Mouse (Mus musculus) midbrain, embryonic 11.5 days (tissue): ENCODE measurements around the gene Rab27a. TPM values are rescaled to one million over a fixed set of nuclear protein-coding genes. Genes with fewer than 3 reads are reported as not detected.
A peak's percentile ranks its signal among the peaks of the same experiment; 100 is the strongest.

Experiments used
- ATAC-seq: fragments of 200-750 bp; cut with Nextera tagmentation; 2 replicates; pipeline ENCODE4 v1.8.0; 2017; ENCODE audit warnings: moderate TSS enrichment, moderate library complexity; ENCODE audit not compliant: low FRiP score
- DNase-seq: peaks from one replicate; pipeline ENCODE4 v3.0.0; 2015; ENCODE audit warnings: low spot score; ENCODE audit errors: missing footprints
- H3K27ac ChIP-seq: fragments of 300-500 bp; sonication (generic); 2 replicates; pipeline ENCODE4 v1.5.1; 2014; ENCODE audit warnings: low read depth, low read length
- H3K27me3 ChIP-seq: fragments of 300-500 bp; sonication (generic); 2 replicates; pipeline ENCODE4 v1.6.1; 2014; ENCODE audit warnings: mild to moderate bottlenecking, low read length, moderate library complexity, mixed read lengths; ENCODE audit not compliant: control insufficient read depth, insufficient read depth
- H3K36me3 ChIP-seq: fragments of 300-500 bp; sonication (generic); 2 replicates; pipeline ENCODE4 v1.6.1; 2014; ENCODE audit warnings: mild to moderate bottlenecking, low read length, moderate library complexity, mixed read lengths; ENCODE audit not compliant: control insufficient read depth, insufficient read depth
- H3K4me1 ChIP-seq: fragments of 300-500 bp; sonication (generic); 2 replicates; pipeline ENCODE4 v1.6.1; 2014; ENCODE audit warnings: low read length; ENCODE audit not compliant: control insufficient read depth, insufficient read depth
- H3K4me2 ChIP-seq: fragments of 300-500 bp; sonication (generic); 2 replicates; pipeline ENCODE4 v1.6.1; 2014; ENCODE audit warnings: mild to moderate bottlenecking, moderate library complexity
- H3K4me3 ChIP-seq: fragments of 300-500 bp; sonication (generic); 2 replicates; pipeline ENCODE4 v1.5.1; 2014; ENCODE audit warnings: low read depth, low read length
- H3K9ac ChIP-seq: fragments of 300-500 bp; sonication (generic); 2 replicates; pipeline ENCODE4 v1.6.1; 2014; ENCODE audit warnings: low read length
- H3K9me3 ChIP-seq: fragments of 300-500 bp; sonication (generic); 2 replicates; pipeline ENCODE4 v1.6.1; 2016; ENCODE audit warnings: low read length; ENCODE audit not compliant: control insufficient read depth
- WGBS: fragments of 180-500 bp; shearing (Covaris S2); extraction: QIAGEN DNeasy Blood & Tissue Kit; methylation state at CpG from one replicate; pipeline ENCODE4 v1.1.7; 2014; 5-methylcytosine and 5-hydroxymethylcytosine counted together
- polyA plus RNA-seq: library from polyadenylated mRNA; unstranded; fragments of >200 nt; fragmentation: Nextera tagmentation; extraction: Ambion mirVana; gene quantifications from 2 replicates; pipeline ENCODE4 v1.2.1, GENCODE M21; 2014

Gene Rab27a
- polyA plus RNA-seq, 1 experiment from 2014 or later, result 0.55 TPM

GRCm38 (mm10) chr9:73039222-73039945, 5.3 kb upstream of the Rab27a start:
- ATAC-seq, result peak; percentile 87
- H3K9me3 ChIP-seq, result no peaks in the 10 kb centered on the region
- H3K4me2 ChIP-seq, result peak overlapping the region; percentile 80
- DNase-seq, result peak; percentile 98
- H3K9ac ChIP-seq, result peak overlapping the region; percentile 81
- peaks cover 12% of the 10 kb centered on the region for H3K4me1 ChIP-seq
- H3K27me3 ChIP-seq, result no peaks in the 10 kb centered on the region
- peak overlapping the region; percentile 1 for H3K27ac ChIP-seq
- no peaks in the 10 kb centered on the region for H3K36me3 ChIP-seq
- WGBS, result under 1% methylated on average over 49 of the region's 49 CpGs
- H3K4me3 ChIP-seq, result peak overlapping the region; percentile 81

- ATAC-seq, result peak; percentile 17; the same call in 1 of the 2 replicates
- H3K9ac ChIP-seq, result peak within 1 kb of the TSS; percentile 81
- peaks cover 2% of the 10 kb centered on the region; the same call in 1 of the 2 replicates for H3K27me3 ChIP-seq
- no peaks in the 10 kb centered on the region for H3K9me3 ChIP-seq
- 34% methylated on average over 6 of the region's 6 CpGs for WGBS
- H3K4me1 ChIP-seq, result peaks cover 17% of the 10 kb centered on the region
- H3K36me3 ChIP-seq, result no peaks in the 10 kb centered on the region
- H3K27ac ChIP-seq, result peak within 1 kb of the TSS; percentile 1
- DNase-seq, result no peak
- H3K4me2 ChIP-seq, result peak within 1 kb of the TSS; percentile 80
- H3K4me3 ChIP-seq, result peak within 1 kb of the TSS; percentile 81
Measured at GRCm38 (mm10) chr9:73040080-73040479, 4.6 kb upstream of the Rab27a start, which contains the start of gene Pigb. Gene Pigb, minus strand, starts transcription at chr9:73040378.

GRCm38 (mm10) chr9:73045204-73045603, 550 bp downstream of the Rab27a start:
- 17% methylated on average over 7 of the region's 7 CpGs for WGBS
- ATAC-seq (0 out of 2 replicates have a peak, but pooled peaks have one; percentile 15), DNase-seq (no peak)

GRCm38 (mm10) chr9:73045711-73046110, 1.1 kb downstream of the Rab27a start:
- no peak overlapping the region for H3K4me3 ChIP-seq
- H3K9ac ChIP-seq, result no peak overlapping the region
- ATAC-seq, result no peak
- H3K36me3 ChIP-seq, result no peaks in the 10 kb centered on the region
- peaks cover 3% of the 10 kb centered on the region for H3K27me3 ChIP-seq
- 69% methylated on average over 10 of the region's 10 CpGs for WGBS
- no peak for DNase-seq
- peak overlapping the region; percentile 76 for H3K4me2 ChIP-seq
- H3K9me3 ChIP-seq, result no peaks in the 10 kb centered on the region
- no peak overlapping the region for H3K27ac ChIP-seq
- peaks cover 9% of the 10 kb centered on the region for H3K4me1 ChIP-seq

More at GRCm38 (mm10) chr9:73045204-73045603, 550 bp downstream of the Rab27a start:
- peak overlapping the region; percentile 61 for H3K9ac ChIP-seq
- no peak overlapping the region for H3K27ac ChIP-seq
- H3K9me3 ChIP-seq, result no peaks in the 10 kb centered on the region
- peak overlapping the region; percentile 76 for H3K4me2 ChIP-seq
- H3K27me3 ChIP-seq, result peaks cover 3% of the 10 kb centered on the region
- H3K4me1 ChIP-seq, result peaks cover 13% of the 10 kb centered on the region
- H3K4me3 ChIP-seq, result no peak overlapping the region
- H3K36me3 ChIP-seq, result no peaks in the 10 kb centered on the region

GRCm38 (mm10) chr9:73047906-73048305, 3.3 kb downstream of the Rab27a start:
- Histone ChIP-seq H3K9ac (no peak overlapping the region), H3K36me3 (no peaks in the 10 kb centered on the region), H3K27me3 (peaks cover 3% of the 10 kb centered on the region), H3K9me3 (no peaks in the 10 kb centered on the region), H3K27ac (no peak overlapping the region), H3K4me3 (no peak overlapping the region), H3K4me1 (peaks cover 9% of the 10 kb centered on the region), H3K4me2 (no peak overlapping the region)
- DNase-seq (no peak), ATAC-seq (no peak)
- 86% methylated on average over 2 of the region's 2 CpGs for WGBS

GRCm38 (mm10) chr9:73048927-73049326, 4.3 kb downstream of the Rab27a start:
- no peak overlapping the region for H3K4me3 ChIP-seq
- no peaks in the 10 kb centered on the region for H3K9me3 ChIP-seq
- H3K27ac ChIP-seq, result no peak overlapping the region
- DNase-seq (no peak), ATAC-seq (no peak)
- H3K27me3 ChIP-seq, result peaks cover 3% of the 10 kb centered on the region
- WGBS, result 4% methylated on average over 4 of the region's 4 CpGs
- no peaks in the 10 kb centered on the region for H3K36me3 ChIP-seq
- no peak overlapping the region for H3K4me2 ChIP-seq
- H3K9ac ChIP-seq, result no peak overlapping the region
- peaks cover 9% of the 10 kb centered on the region for H3K4me1 ChIP-seq

- Histone ChIP-seq H3K36me3 (no peaks in the 10 kb centered on the region), H3K4me2 (no peak overlapping the region), H3K4me3 (no peak overlapping the region), H3K9me3 (no peaks in the 10 kb centered on the region), H3K9ac (no peak overlapping the region), H3K27me3 (peaks cover 3% of the 10 kb centered on the region), H3K4me1 (peaks cover 5% of the 10 kb centered on the region), H3K27ac (no peak overlapping the region)
- no peak for DNase-seq
- ATAC-seq, result no peak
- 75% methylated on average over 5 of the region's 5 CpGs for WGBS
Measured at GRCm38 (mm10) chr9:73049833-73050232, 5.2 kb downstream of the Rab27a start.

GRCm38 (mm10) chr9:73050606-73051005, 6.0 kb downstream of the Rab27a start:
- Histone ChIP-seq H3K27me3 (no peaks in the 10 kb centered on the region; the same call in 1 of the 2 replicates), H3K4me3 (no peak overlapping the region), H3K36me3 (no peaks in the 10 kb centered on the region), H3K9ac (no peak overlapping the region), H3K4me1 (peaks cover 4% of the 10 kb centered on the region), H3K27ac (no peak overlapping the region), H3K9me3 (no peaks in the 10 kb centered on the region), H3K4me2 (no peak overlapping the region)
- DNase-seq, result no peak
- WGBS, result 62% methylated on average over 8 of the region's 8 CpGs
- ATAC-seq, result no peak

- H3K9me3 ChIP-seq, result no peaks in the 10 kb centered on the region
- no peak overlapping the region for H3K4me3 ChIP-seq
- no peaks in the 10 kb centered on the region for H3K4me1 ChIP-seq
- 71% methylated on average over 10 of the region's 10 CpGs for WGBS
- DNase-seq (no peak), ATAC-seq (no peak)
- H3K4me2 ChIP-seq, result no peak overlapping the region
- H3K36me3 ChIP-seq, result no peaks in the 10 kb centered on the region
- no peak overlapping the region for H3K27ac ChIP-seq
- H3K27me3 ChIP-seq, result no peaks in the 10 kb centered on the region
- no peak overlapping the region for H3K9ac ChIP-seq
Measured at GRCm38 (mm10) chr9:73055441-73055911, 10.8 kb downstream of the Rab27a start.
